Mouse (Mus musculus) layer of hippocampus, adult 18-20 months (tissue): ENCODE data around the gene Nudt17. TPM values are rescaled to one million over a fixed set of nuclear protein-coding genes. Genes with fewer than 3 reads are reported as not detected.
"Not testable (repeated sequence)": the region's sequence is repeated elsewhere in the genome, so short reads cannot be mapped to it uniquely, and the experiment has no call there.

Experiments
- DNase-seq, 2 experiments: peaks; one replicate each; pipeline ENCODE4 v3.0.0; 2022; ENCODE audit warnings: low spot score in 2 of 2
- long read RNA-seq: library from polyadenylated mRNA; stranded (forward); transcript quantifications from one replicate; pipeline ENCODE4 v2.0.0, GENCODE M21; 2021
- total RNA-seq, 2 experiments: library from RNA; stranded (reverse); gene quantifications; 2 replicates each; pipeline ENCODE4 v1.2.3; 2021

The Nudt17 gene
- total RNA-seq = 10 to 100 TPM; 11.4 to 17.9 TPM
- long read RNA-seq, transcript Nudt17-201 (8 exons, 1,039 nt) = major isoform, 6 of 11 reads
- long read RNA-seq, partial matches to known transcripts = 0 of 11 reads
- long read RNA-seq, other reads (novel, unspliced or antisense) = 3 of 11 reads

GRCm38 (mm10) chr3:96707903-96708683, at the start of gene Nudt17:
Gene Nudt17 (minus strand): TSS chr3:96708562.
- DNase-seq = peak; percentile 67 to 87

GRCm38 (mm10) chr3:96757691-96758090, 49.3 kb upstream of the Nudt17 start:
- no peak for DNase-seq

GRCm38 (mm10) chr3:96755935-96756334, 47.6 kb upstream of the Nudt17 start:
- DNase-seq = no peak

- DNase-seq = no peak
Measured at GRCm38 (mm10) chr3:96746829-96747228, 38.5 kb upstream of the Nudt17 start.

- no peak for DNase-seq
Measured at GRCm38 (mm10) chr3:96744348-96744747, 36.0 kb upstream of the Nudt17 start.

GRCm38 (mm10) chr3:96740279-96740678, 31.9 kb upstream of the Nudt17 start:
- DNase-seq = not testable (repeated sequence)

GRCm38 (mm10) chr3:96737995-96738394, 29.6 kb upstream of the Nudt17 start:
- no peak for DNase-seq

- no peak for DNase-seq
Measured at GRCm38 (mm10) chr3:96737013-96737740, 28.8 kb upstream of the Nudt17 start.

- peak in 1 of 2 experiments; percentile 61 for DNase-seq
Measured at GRCm38 (mm10) chr3:96735200-96735599, 26.8 kb upstream of the Nudt17 start.

GRCm38 (mm10) chr3:96733984-96734383, 25.6 kb upstream of the Nudt17 start:
- no peak for DNase-seq

- no peak for DNase-seq
Measured at GRCm38 (mm10) chr3:96730785-96731184, 22.4 kb upstream of the Nudt17 start.

- no peak for DNase-seq
Measured at GRCm38 (mm10) chr3:96729403-96729784, 21.0 kb upstream of the Nudt17 start.

- DNase-seq = no peak
Measured at GRCm38 (mm10) chr3:96728634-96729402, 20.5 kb upstream of the Nudt17 start.

- peak in 1 of 2 experiments; percentile 28 for DNase-seq
Measured at GRCm38 (mm10) chr3:96727828-96728633, 19.7 kb upstream of the Nudt17 start.

GRCm38 (mm10) chr3:96727343-96727827, 19.0 kb upstream of the Nudt17 start, which contains the start of the genes Polr3c and Rnf115:
Gene Polr3c (minus strand): TSS chr3:96727628.
Gene Rnf115 (plus strand): TSS chr3:96727664.
- DNase-seq = peak; percentile 94 to 96

- DNase-seq = peak; percentile 48 to 82
Measured at GRCm38 (mm10) chr3:96719173-96719572, 10.8 kb upstream of the Nudt17 start.

GRCm38 (mm10) chr3:96715854-96716253, 7.5 kb upstream of the Nudt17 start:
- DNase-seq = no peak

- DNase-seq = no peak
Measured at GRCm38 (mm10) chr3:96714286-96714685, 5.9 kb upstream of the Nudt17 start.

GRCm38 (mm10) chr3:96708684-96709064, 312 bp upstream of the Nudt17 start:
- no peak for DNase-seq

- DNase-seq = no peak
Measured at GRCm38 (mm10) chr3:96706984-96707383, 1.4 kb downstream of the Nudt17 start.
